Mouse (Mus musculus) megakaryocyte, embryonic 14.5 days (primary cell): ENCODE measurements around the gene 2610507B11Rik.

Experiments
- FLI1 ChIP-seq: IDR thresholded peaks from 2 replicates; pipeline ENCODE4 v1.6.1; 2012; ENCODE audit warnings: low read length, inconsistent platforms, mixed read lengths
- GATA1 ChIP-seq: IDR thresholded peaks from 3 replicates; pipeline ENCODE4 v1.6.1; 2012; ENCODE audit warnings: mixed read lengths, low read length, inconsistent platforms, borderline replicate concordance

DNA sequence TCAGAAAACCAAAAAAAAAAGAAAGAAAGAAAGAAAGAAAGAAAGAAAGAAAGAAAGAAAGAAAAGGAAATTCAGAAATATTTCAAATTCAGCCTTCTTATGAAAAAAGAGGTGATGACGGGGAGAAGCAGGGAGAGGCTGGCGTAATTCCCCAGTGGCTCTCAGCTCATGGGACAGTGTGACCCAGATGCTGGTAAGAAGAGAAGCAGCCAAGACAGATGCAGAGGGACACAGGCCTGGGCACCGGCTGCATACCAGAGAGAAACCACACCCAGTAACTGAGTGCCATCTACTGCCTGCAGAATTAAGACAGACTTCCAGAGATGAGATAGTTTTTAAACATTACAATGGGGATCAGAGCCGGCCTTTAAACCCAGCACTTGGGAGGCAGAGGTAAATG is 38.0 kb upstream of the 2610507B11Rik start:
- TF ChIP-seq GATA1 (no peak), FLI1 (no peak)
